Mouse (Mus musculus) ovary, adult 18-20 months (tissue): ENCODE results near the gene Sntg2.

ENCODE experiments used
- DNase-seq: peaks from one replicate; pipeline ENCODE4 v3.0.0; 2022; ENCODE audit warnings: low spot score, mixed read lengths

Gene Sntg2

GRCm38 (mm10) chr12:30372933-30373501 is at the start of gene Sntg2:
TSS of gene Sntg2 (minus strand) at chr12:30373375.
- DNase-seq = peak; percentile 86

- no peak for DNase-seq
Measured at GRCm38 (mm10) chr12:30416547-30416946, 43.4 kb upstream of the Sntg2 start.

- no peak for DNase-seq
Measured at GRCm38 (mm10) chr12:30415981-30416380, 42.8 kb upstream of the Sntg2 start.

- no peak for DNase-seq
Measured at GRCm38 (mm10) chr12:30402651-30403050, 29.5 kb upstream of the Sntg2 start.

DNA sequence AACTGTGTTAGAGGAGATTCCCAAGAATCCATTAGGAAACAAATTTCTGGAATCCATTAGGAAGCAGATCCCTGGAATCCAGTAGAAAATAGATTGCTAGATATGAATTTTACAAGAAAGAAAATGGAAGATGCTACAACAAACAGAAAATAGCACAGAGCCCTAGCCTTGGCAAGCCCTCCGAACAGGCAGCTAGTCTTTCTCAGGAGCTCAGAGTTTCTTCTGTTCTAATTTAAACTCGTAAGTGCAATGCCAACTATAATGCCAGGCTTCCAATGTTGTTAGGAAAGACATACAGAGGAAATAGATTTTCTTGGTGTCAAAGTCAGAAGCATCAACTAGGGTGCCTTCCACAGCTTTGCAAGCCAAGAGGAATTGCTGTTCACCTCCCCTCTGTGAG is 27.4 kb upstream of the Sntg2 start:
- DNase-seq = no peak

DNA sequence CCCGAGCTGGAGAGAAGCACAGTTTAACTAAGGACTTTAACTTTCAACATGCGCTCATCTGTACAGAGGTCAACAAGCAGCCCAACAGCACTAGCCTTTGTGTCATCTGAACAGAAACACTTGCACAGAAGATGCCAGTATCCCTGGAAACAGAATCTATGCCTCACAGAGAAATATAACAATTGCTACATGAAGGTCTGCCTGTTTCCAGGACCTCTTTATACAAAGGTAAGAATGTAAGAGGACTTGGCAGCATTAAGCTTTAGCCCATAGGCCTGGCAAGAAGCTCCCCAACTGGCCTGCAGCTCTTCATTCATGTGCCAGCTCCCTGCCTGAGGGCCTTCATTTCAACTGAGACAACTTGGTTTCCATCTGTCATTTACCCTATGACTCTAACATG is 26.9 kb upstream of the Sntg2 start:
- no peak for DNase-seq

DNA sequence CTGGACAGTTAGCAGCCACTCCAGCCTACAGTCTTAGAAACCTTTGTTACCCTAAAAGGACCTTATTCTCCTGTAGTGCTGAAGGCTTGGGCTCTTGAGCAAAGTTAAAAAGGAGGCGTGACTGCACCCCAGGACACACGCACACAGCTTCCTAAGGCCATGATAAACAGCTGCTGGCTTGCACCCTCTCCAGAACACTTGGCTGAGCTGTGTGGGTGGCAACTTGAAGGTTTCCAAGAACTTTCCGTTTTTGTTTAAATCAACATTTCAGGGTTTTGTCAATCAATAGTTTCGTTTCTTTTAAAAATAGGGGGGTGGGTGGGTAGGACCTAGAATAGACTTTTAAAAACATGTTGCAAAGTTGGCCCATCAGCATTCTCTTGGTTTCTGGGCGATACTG is 882 bp downstream of the Sntg2 start:
- no peak for DNase-seq

GRCm38 (mm10) chr12:30369786-30370185 is 3.4 kb downstream of the Sntg2 start:
- peak; percentile 82 for DNase-seq

GRCm38 (mm10) chr12:30369141-30369540 is 4.0 kb downstream of the Sntg2 start:
- DNase-seq = no peak

GRCm38 (mm10) chr12:30362306-30362705 is 10.9 kb downstream of the Sntg2 start:
- no peak for DNase-seq

DNA sequence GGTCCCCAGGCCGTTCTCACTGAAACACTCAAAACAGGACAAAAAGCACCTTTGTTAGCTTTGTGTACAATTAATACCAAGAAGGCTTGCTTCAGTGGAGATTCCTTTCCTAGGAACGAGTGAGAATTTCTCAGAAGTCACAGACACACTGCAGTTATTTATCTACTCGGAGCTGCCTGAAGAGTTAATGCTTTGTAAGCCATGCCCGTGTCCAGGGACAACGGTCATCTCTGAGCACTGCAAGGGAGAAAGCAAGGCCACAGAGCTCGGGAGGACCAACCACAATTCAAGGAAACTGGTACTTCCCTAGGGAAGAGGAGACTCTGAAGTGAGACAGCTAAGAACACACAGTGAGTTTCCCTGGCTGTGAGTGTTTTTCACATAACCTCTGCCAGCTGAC is 15.5 kb downstream of the Sntg2 start:
- peak; percentile 42 for DNase-seq

- no peak for DNase-seq
Measured at GRCm38 (mm10) chr12:30352393-30352792, 20.8 kb downstream of the Sntg2 start.

- no peak for DNase-seq
Measured at GRCm38 (mm10) chr12:30348036-30348435, 25.1 kb downstream of the Sntg2 start.

DNA sequence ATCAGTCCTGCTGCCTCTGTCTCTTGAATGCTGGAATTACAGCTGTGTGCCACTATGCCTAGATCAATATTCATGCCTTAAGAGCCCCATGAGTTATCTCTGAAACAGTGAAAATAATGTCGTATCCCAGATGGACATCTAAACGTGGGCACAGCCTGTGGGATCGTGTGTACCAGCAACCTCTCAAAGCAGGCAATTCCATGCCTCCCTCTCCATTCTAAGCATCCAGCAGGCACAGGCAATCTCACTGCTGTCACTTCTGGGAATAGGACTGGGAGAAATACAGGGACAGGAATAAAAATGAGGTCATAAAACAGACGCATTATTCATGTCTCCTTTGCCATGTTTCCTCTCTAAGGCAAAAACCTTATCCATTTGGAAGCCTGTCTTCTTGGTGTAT is 25.9 kb downstream of the Sntg2 start:
- DNase-seq = no peak

DNA sequence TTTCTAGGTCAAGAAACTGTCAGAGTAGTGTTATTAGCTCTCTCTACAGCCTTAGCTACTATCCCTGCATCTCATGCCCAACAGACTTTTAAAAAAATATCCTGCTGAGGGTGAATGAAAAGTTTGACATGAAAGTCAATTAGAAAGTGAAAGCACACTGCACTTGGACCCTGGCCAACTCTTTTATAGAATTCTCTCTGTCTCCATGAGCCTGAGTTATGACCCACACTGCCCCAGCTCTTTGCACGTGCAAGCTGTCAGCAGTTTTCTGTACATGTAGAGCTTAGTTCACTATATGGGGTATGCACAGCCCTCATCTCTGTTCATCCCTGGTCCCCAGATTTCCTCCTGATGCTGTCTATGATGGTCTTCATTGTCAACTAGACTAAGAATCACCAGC is 28.4 kb downstream of the Sntg2 start:
- no peak for DNase-seq

GRCm38 (mm10) chr12:30336301-30336700 is 36.9 kb downstream of the Sntg2 start:
- DNase-seq = no peak

DNA sequence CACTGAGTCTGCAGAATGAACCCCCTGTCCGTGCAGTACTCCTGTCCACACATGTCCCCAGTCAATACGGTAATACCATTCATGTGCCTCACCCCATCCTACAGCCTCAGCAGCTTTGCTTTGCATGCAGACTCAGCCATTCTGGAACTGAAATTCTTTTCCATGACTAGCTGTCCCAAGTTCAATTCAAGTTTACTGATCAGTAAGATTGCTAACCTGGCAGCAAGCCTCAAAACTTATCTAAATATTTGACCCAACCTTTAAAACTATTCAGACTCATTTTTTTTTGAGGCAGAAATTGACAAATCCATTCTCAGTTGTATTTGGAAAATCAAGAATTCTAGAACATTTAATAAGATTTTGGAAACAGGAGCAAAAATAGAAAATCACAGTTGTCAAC is 38.7 kb downstream of the Sntg2 start:
- DNase-seq = no peak

DNA sequence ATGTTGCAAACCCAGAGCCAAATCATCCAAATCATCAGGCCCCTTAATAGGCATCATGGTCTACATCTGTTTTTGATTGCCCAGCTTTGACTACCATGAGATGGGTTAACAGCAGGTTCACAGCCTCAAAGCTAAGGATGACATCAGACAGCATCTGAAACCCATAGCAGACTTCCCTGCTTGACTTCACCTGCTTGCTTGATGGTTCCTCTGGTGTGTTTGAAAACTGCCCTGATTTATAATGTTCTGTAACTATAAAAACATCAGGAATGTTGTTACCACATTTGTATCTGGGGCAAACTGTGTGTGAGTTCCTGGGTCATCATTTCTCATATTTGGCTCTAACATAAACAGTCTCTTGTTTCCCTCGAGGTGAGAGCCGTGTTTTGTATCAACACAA is 55.2 kb downstream of the Sntg2 start:
- DNase-seq = no peak

GRCm38 (mm10) chr12:30313021-30313420 is 60.2 kb downstream of the Sntg2 start:
- DNase-seq = no peak

DNA sequence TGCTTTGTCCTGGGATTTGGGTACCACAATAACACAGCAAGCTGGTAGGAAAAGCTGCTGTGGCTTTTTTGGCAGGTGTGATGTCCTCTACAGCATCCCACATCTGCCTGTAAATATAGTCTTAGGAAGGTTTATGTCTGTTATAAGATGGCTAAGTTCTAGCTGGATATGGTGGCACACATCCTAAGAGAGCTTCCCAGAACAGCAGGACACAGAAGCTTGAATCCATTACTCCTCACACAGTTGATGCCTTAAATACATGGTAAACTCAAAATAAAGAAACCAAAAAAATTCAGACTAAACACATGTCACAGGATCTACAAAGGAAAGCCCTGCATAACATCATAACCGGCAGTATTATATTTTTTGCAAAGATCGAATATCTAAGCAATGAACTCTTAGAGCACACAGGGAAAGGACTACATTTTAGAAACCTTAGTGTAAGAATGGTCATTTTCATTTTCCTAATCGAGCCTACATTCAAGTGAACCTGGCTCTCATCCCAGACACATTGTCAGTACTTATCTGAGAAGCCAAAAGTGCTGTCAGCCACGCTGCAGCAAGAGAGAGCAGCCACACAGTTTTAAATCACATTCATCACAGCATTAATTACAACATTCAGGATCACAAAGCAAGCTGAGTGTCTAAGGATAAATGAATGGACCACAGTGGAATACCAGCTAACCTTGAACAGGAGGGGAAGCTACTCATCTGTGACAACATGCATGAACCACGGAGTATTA is 64.8 kb downstream of the Sntg2 start:
- DNase-seq = no peak

DNA sequence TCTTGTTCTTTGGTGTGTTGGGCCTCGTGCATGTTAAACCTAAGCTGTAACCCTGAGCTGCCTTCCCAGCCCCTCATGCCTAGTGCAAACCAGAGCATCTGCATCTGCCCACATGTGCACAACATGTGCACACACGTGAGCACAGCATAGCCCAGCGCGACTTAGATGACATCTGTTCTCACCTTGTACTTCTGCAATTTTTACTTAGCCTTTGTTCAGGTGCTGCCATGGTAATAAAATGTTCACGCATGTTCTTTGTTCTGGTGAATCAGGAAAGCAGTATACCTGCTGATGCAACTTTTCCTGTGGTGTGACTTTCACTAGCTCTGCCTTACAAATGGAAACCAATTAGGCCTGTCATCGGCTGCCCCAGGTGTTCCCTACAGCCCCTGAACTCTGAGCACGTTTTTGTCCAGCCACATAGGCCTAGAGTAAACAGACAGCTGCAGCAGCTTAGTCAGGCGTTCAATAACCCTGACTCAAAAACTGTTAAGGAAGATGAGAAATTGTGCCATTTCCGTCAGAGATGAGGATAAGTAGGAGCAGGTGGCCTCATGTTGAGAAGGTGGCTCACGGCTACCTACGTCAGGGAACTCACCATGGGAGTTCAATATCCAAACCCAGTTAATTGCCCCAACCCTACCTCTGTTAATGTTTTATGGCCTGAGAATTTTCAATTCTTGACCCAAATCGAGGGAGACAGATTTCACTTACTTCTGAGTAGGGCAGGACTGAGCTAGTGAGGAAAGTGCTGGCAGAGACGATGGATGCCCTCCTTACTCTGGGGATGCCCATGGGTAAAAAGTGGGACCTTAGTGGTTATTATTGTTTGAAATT is 80.2 kb downstream of the Sntg2 start:
- DNase-seq = no peak

DNA sequence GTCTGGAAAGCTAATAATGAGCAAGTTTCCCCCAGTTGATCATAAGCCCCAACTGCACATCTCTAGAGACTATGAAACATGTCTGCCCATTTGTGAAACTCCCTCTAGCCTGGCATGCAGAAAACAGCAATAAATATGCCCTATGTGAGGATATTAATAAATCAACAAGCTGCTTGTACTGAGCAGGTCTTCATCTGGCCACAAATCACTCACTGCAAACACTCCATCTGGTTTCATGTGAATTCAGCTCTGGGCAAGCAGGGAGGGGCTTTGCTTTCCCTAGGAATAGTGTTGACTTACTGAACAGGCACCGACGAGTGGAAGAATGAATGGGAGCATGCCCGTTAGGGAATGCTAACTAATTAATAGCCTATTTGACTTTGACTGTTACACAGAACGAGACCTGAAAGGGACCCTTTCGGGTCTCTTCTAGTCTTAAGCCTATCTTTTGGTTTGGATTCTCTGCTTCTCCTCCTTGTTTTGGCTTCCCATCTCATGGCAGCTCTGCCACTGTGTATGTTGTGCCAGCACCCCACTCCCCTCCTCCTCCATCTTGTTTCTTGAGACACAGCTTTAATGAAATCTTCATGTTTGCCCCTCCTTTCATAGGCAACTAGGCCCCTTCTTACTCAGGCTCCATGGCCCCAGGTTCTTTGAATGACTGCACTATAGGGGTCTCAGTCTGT is 86.1 kb downstream of the Sntg2 start:
- DNase-seq = no peak

DNA sequence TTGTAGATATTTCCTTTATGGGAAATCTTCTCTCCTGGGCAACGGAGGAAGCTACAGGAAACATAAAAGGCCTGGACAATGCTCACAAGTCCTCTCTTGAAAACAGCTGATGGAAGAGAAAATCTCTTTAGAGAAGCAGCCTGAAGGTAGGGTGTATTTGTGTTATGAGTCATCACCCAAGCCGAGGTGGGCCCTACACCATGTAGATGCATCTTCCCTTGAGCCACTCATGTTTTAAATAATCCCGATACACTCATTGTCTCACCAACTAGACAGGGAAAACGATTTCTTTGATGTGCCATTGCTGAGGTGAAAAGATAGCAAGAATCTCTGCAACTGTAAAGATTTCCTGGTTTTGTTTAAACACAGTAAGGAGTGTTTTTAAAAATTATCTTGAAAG is 89.4 kb downstream of the Sntg2 start:
- no peak for DNase-seq
